Mouse (Mus musculus): ENCODE data around the gene Vmn2r41.
"Not testable (repeated sequence)": the region's sequence is repeated elsewhere in the genome, so short reads cannot be mapped to it uniquely, and the experiment has no call there.

The Vmn2r41 gene

GRCm38 (mm10) chr7:8161554-8161953 lies at the start of gene Vmn2r41:
Vmn2r41 (minus strand) TSS chr7:8161654.
- not testable (repeated sequence) for DNase-seq (ENCODE audit: low spot score in 2 of 2)

- not testable (repeated sequence) for DNase-seq (ENCODE audit: low spot score in 2 of 2)
These were observed 38.8 kb upstream of the Vmn2r41 start, which contains the start of gene Vmn2r42 for GRCm38 (mm10) chr7:8200220-8200619. Vmn2r42 (minus strand) TSS chr7:8200320.

- DNase-seq (ENCODE audit: low spot score in 2 of 2), result peak in 1 of 2 experiments; percentile 3
These were observed 68.6 kb downstream of the Vmn2r41 start for GRCm38 (mm10) chr7:8092871-8093270.

All from frontal cortex, postnatal 14 days (tissue).